8 mouse cellular contexts compared by ENCODE assay signal in the genomic region with DNA sequence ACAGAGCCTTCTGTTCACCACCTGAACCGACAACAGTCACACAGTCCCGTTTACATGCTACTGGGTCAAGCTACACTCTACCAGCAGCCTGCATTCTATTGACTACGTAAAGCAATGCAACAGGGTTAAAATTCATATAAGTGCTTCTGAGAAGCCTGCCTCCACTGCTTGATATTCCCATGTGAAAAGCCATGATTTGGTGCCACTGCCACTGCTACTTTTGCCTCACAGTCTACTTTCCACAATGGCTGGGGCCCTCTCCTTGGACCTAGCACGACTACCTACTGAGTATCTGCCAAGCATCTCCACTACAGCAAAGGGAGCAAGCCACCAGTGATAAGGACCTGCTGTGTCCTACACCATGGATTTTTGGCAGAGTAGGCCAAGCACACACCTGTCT.
DNase-seq lines count a peak whose midpoint lies in the region; TF ChIP-seq lines count a peak whose summit lies in the region.
"Not testable (repeated sequence)": the region's sequence is repeated elsewhere in the genome, so short reads cannot be mapped to it uniquely, and the experiment has no call there.

No protein-coding gene starts in this region.

- H3K9ac ChIP-seq in heart, adult 2 months (ENCODE audit: low read depth, low read length) = not testable (repeated sequence)

- DNase-seq in CD8-positive naive resting alpha-beta T cell, adult 2 months (ENCODE audit: low read depth in 2 of 2, low spot score in 2 of 2) = peak; percentile 8 to 21
- peak; percentile 39 for DNase-seq in cerebellum, adult 9-11 months
- DNase-seq in heart, adult 2 months = peak; percentile 8 to 21
- DNase-seq in kidney, adult 9 months = peak; percentile 6
- DNase-seq in left cerebral cortex, adult 2 months (ENCODE audit: extremely low spot score in 1 of 2, low spot score in 2 of 2) = peak; percentile 10 to 22
- peak; percentile 13 to 24 for DNase-seq in lung, postnatal 4 days
- peak; percentile 13 to 61 for DNase-seq in spleen, postnatal 4 days (ENCODE audit: low spot score in 2 of 2)
- peak; percentile 4 for DNase-seq in urinary bladder, postnatal 25 days (ENCODE audit: low spot score)

- not testable (repeated sequence) for H3K4me3 ChIP-seq in heart, adult 2 months; left cerebral cortex, adult 2 months

- not testable (repeated sequence) for TF ChIP-seq CTCF in heart, adult 2 months (IDR thresholded peaks at IDR 0.05); left cerebral cortex, adult 2 months (IDR thresholded peaks at IDR 0.05)

- H3K27me3 ChIP-seq in heart, adult 2 months (ENCODE audit: control insufficient read depth, insufficient read depth, low read length) = not testable (repeated sequence)

- intact Hi-C loops in heart, adult 2 months (cut with DNase I); left cerebral cortex, adult 2 months (cut with DNase I): not testable (repeated sequence)

- not testable (repeated sequence) for H3K36me3 ChIP-seq in heart, adult 2 months (ENCODE audit: control insufficient read depth, insufficient read depth, low read length)

- TF ChIP-seq POLR2A in heart, adult 2 months (IDR thresholded peaks at IDR 0.05; ENCODE audit: insufficient read depth, low read depth, low read length) = not testable (repeated sequence)

- not testable (repeated sequence) for H3K27ac ChIP-seq in heart, adult 2 months; left cerebral cortex, adult 2 months

- not testable (repeated sequence) for TF ChIP-seq EP300 in heart, adult 2 months (IDR thresholded peaks at IDR 0.05; ENCODE audit: insufficient read depth, low read depth, low read length)

- WGBS in heart, adult 2 months = 58% methylated on average over 2 of the region's 4 CpGs

- H3K4me1 ChIP-seq in heart, adult 2 months (ENCODE audit: control insufficient read depth, insufficient read depth, low read length) = not testable (repeated sequence)

- not testable (repeated sequence) for H3K79me2 ChIP-seq in heart, adult 2 months (replicated peaks; ENCODE audit: control insufficient read depth, insufficient read depth, low read length)
